Mouse (Mus musculus) spleen, adult 2 months (tissue): Measurements from ENCODE around the gene Slc37a3. TPM values are rescaled to one million over a fixed set of nuclear protein-coding genes. Genes with fewer than 3 reads are reported as not detected.

ENCODE experiments used
- DNase-seq, 2 experiments: peaks; one replicate each; pipeline versions ENCODE4 v3.0.0 to v3.0.0-alpha.2; 2012 to 2021; ENCODE audit warnings: low spot score in 2 of 2, low read depth in 1 of 2
- H3K27ac ChIP-seq: fragments of 200-500 bp; 2 replicates; pipeline ENCODE4 v1.5.1; 2012; ENCODE audit warnings: low read length, inconsistent platforms; ENCODE audit not compliant: insufficient read depth
- H3K27me3 ChIP-seq: fragments of 200-500 bp; 2 replicates; pipeline ENCODE4 v1.6.1; 2012; ENCODE audit warnings: mild to moderate bottlenecking, moderate library complexity, low read length, inconsistent platforms; ENCODE audit not compliant: control insufficient read depth, insufficient read depth
- H3K36me3 ChIP-seq: fragments of 200-500 bp; 2 replicates; pipeline ENCODE4 v1.6.1; 2012; ENCODE audit warnings: mild to moderate bottlenecking, low read length, inconsistent platforms; ENCODE audit not compliant: control insufficient read depth, insufficient read depth
- H3K4me1 ChIP-seq: fragments of 200-500 bp; 2 replicates; pipeline ENCODE4 v1.6.1; 2011; ENCODE audit warnings: inconsistent platforms; ENCODE audit not compliant: control insufficient read depth, insufficient read depth, insufficient read length
- H3K4me3 ChIP-seq: fragments of 200-500 bp; 2 replicates; pipeline ENCODE4 v1.5.1; 2011; ENCODE audit warnings: mild to moderate bottlenecking, inconsistent platforms; ENCODE audit not compliant: insufficient read depth, insufficient read length; ENCODE audit errors: extremely low read depth
- CTCF ChIP-seq: fragments of 200-500 bp; IDR thresholded peaks from 2 replicates; pipeline ENCODE4 v1.5.1; 2011; ENCODE audit warnings: mild to moderate bottlenecking, inconsistent platforms; ENCODE audit not compliant: insufficient read depth, insufficient read length, insufficient replicate concordance; ENCODE audit errors: extremely low read depth
- POLR2A ChIP-seq: fragments of 200-500 bp; IDR thresholded peaks from 2 replicates; pipeline ENCODE4 v1.6.1; 2011; ENCODE audit warnings: low read depth, low read length, inconsistent platforms
- WGBS: fragments of 180-500 bp; shearing (Covaris S2); methylation state at CpG from one replicate; pipeline ENCODE4 v1.1.7; 2018; 5-methylcytosine and 5-hydroxymethylcytosine counted together
- polyA plus RNA-seq: library from polyadenylated mRNA; depleted of rRNA; stranded (reverse); fragments of >200 nt; gene quantifications from 2 replicates; pipeline ENCODE4 v1.2.3, GENCODE M21; 2012

Slc37a3 gene
- polyA plus RNA-seq, 1 experiment, result 10.3 TPM

- H3K27me3 ChIP-seq, result no peaks in the 10 kb centered on the region
- no peaks in the 10 kb centered on the region for H3K36me3 ChIP-seq
- peaks cover 22% of the 10 kb centered on the region; the same call in 1 of the 2 replicates for H3K4me1 ChIP-seq
- H3K4me3 ChIP-seq, result no peak overlapping the region
- H3K27ac ChIP-seq, result no peak overlapping the region
- 95% methylated on average over 12 of the region's 12 CpGs for WGBS
- DNase-seq, result no peak
- TF ChIP-seq POLR2A (no peak), CTCF (no peak)
Measured at GRCm38 (mm10) chr6:39314461-39314860, 63.0 kb downstream of the Slc37a3 start.

GRCm38 (mm10) chr6:39311786-39312185, 65.7 kb downstream of the Slc37a3 start:
- H3K4me1 ChIP-seq, result peaks cover 7% of the 10 kb centered on the region; the same call in 1 of the 2 replicates
- H3K4me3 ChIP-seq, result no peak overlapping the region
- TF ChIP-seq CTCF (no peak), POLR2A (no peak)
- H3K36me3 ChIP-seq, result no peaks in the 10 kb centered on the region
- WGBS, result 71% methylated on average over 3 of the region's 3 CpGs
- no peak for DNase-seq
- H3K27me3 ChIP-seq, result no peaks in the 10 kb centered on the region
- H3K27ac ChIP-seq, result no peak overlapping the region

- WGBS, result 90% methylated on average over 6 of the region's 6 CpGs
- no peak for DNase-seq
Measured at GRCm38 (mm10) chr6:39304371-39304874, 73.1 kb downstream of the Slc37a3 start.

GRCm38 (mm10) chr6:39301484-39301883, 76.0 kb downstream of the Slc37a3 start:
- DNase-seq, result no peak
- Histone ChIP-seq H3K4me3 (no peak overlapping the region), H3K27me3 (no peaks in the 10 kb centered on the region), H3K27ac (no peak overlapping the region), H3K4me1 (no peaks in the 10 kb centered on the region), H3K36me3 (no peaks in the 10 kb centered on the region)
- TF ChIP-seq CTCF, result no peak
- no peak for TF ChIP-seq POLR2A
- WGBS, result 82% methylated on average over 3 of the region's 3 CpGs

More at GRCm38 (mm10) chr6:39304371-39304874, 73.1 kb downstream of the Slc37a3 start:
- Histone ChIP-seq H3K27me3 (no peaks in the 10 kb centered on the region), H3K36me3 (no peaks in the 10 kb centered on the region), H3K4me3 (no peak overlapping the region), H3K27ac (no peak overlapping the region), H3K4me1 (no peaks in the 10 kb centered on the region)
- TF ChIP-seq POLR2A (no peak), CTCF (no peak)

GRCm38 (mm10) chr6:39297079-39297478, 80.4 kb downstream of the Slc37a3 start:
- no peak overlapping the region for H3K27ac ChIP-seq
- no peaks in the 10 kb centered on the region for H3K4me1 ChIP-seq
- no peaks in the 10 kb centered on the region for H3K36me3 ChIP-seq
- no peak overlapping the region for H3K4me3 ChIP-seq
- no peaks in the 10 kb centered on the region for H3K27me3 ChIP-seq
- 93% methylated on average over 6 of the region's 6 CpGs for WGBS
- TF ChIP-seq CTCF (no peak), POLR2A (no peak)
- no peak for DNase-seq

- no peak for DNase-seq
- H3K36me3 ChIP-seq, result no peaks in the 10 kb centered on the region
- TF ChIP-seq CTCF (no peak), POLR2A (no peak)
- H3K4me3 ChIP-seq, result no peak overlapping the region
- WGBS, result 81% methylated on average over 4 of the region's 4 CpGs
- H3K27ac ChIP-seq, result no peak overlapping the region
- no peaks in the 10 kb centered on the region for H3K27me3 ChIP-seq
- H3K4me1 ChIP-seq, result no peaks in the 10 kb centered on the region
Measured at GRCm38 (mm10) chr6:39296474-39296873, 81.0 kb downstream of the Slc37a3 start.

GRCm38 (mm10) chr6:39295727-39296411, 81.6 kb downstream of the Slc37a3 start:
- DNase-seq, result no peak
- no peak overlapping the region for H3K4me3 ChIP-seq

More at GRCm38 (mm10) chr6:39295727-39296411, 81.6 kb downstream of the Slc37a3 start:
- Histone ChIP-seq H3K36me3 (no peaks in the 10 kb centered on the region), H3K4me1 (no peaks in the 10 kb centered on the region), H3K27me3 (no peaks in the 10 kb centered on the region), H3K27ac (no peak overlapping the region)
- TF ChIP-seq CTCF, result no peak
- WGBS, result 54% methylated on average over 14 of the region's 14 CpGs
